Mouse (Mus musculus) embryonic facial prominence, embryonic 15.5 days (tissue): ENCODE results near the gene Elmo2. TPM values are rescaled to one million over a fixed set of nuclear protein-coding genes. Genes with fewer than 3 reads are reported as not detected.

ENCODE experiments used
- ATAC-seq: fragments of 200-750 bp; cut with Nextera tagmentation; 2 replicates; pipeline ENCODE4 v1.8.0; 2017; ENCODE audit warnings: low read depth, moderate TSS enrichment; ENCODE audit not compliant: insufficient number of reproducible peaks, low FRiP score, low TSS enrichment
- H3K27ac ChIP-seq: fragments of 300-500 bp; sonication (generic); replicated peaks from 2 replicates; pipeline ENCODE4 v1.5.1; 2015; ENCODE audit warnings: mild to moderate bottlenecking, inconsistent platforms
- H3K27me3 ChIP-seq: fragments of 300-500 bp; sonication (generic); 2 replicates; pipeline ENCODE4 v1.6.1; 2015; ENCODE audit warnings: inconsistent platforms
- H3K36me3 ChIP-seq: fragments of 300-500 bp; sonication (generic); 2 replicates; pipeline ENCODE4 v1.6.1; 2015; ENCODE audit warnings: mild to moderate bottlenecking, inconsistent platforms
- H3K4me1 ChIP-seq: fragments of 300-500 bp; sonication (generic); 2 replicates; pipeline ENCODE4 v1.6.1; 2015; ENCODE audit warnings: inconsistent platforms
- H3K4me2 ChIP-seq: fragments of 300-500 bp; sonication (generic); replicated peaks from 2 replicates; pipeline ENCODE4 v1.6.1; 2015; ENCODE audit warnings: mild to moderate bottlenecking, inconsistent platforms
- H3K4me3 ChIP-seq: fragments of 300-500 bp; sonication (generic); replicated peaks from 2 replicates; pipeline ENCODE4 v1.5.1; 2015; ENCODE audit warnings: mild to moderate bottlenecking, inconsistent platforms
- H3K9ac ChIP-seq: fragments of 300-500 bp; sonication (generic); 2 replicates; pipeline ENCODE4 v1.6.1; 2015; ENCODE audit warnings: inconsistent platforms
- H3K9me3 ChIP-seq: fragments of 300-500 bp; sonication (generic); replicated peaks from 2 replicates; pipeline ENCODE4 v1.6.1; 2016; ENCODE audit warnings: inconsistent platforms
- WGBS: fragments of 180-500 bp; shearing (Covaris S2); methylation state at CpG from one replicate; pipeline ENCODE4 v1.1.7; 2015; 5-methylcytosine and 5-hydroxymethylcytosine counted together
- polyA plus RNA-seq: library from polyadenylated mRNA; unstranded; fragments of >200 nt; fragmentation: Nextera tagmentation; extraction: Ambion mirVana; gene quantifications from 2 replicates; pipeline ENCODE4 v1.2.1, GENCODE M21; 2015

The Elmo2 gene
- polyA plus RNA-seq, 1 experiment from 2014 or later = 91.3 TPM

- no peak overlapping the region for H3K4me2 ChIP-seq
- H3K4me3 ChIP-seq = no peak overlapping the region
- H3K9ac ChIP-seq = no peak overlapping the region
- H3K9me3 ChIP-seq = no peaks in the 10 kb centered on the region
- WGBS = 9% methylated on average over 10 of the region's 10 CpGs
- no peaks in the 10 kb centered on the region for H3K36me3 ChIP-seq
- no peak for ATAC-seq
- H3K27me3 ChIP-seq = peaks cover 39% of the 10 kb centered on the region
- H3K27ac ChIP-seq = no peak overlapping the region
- no peaks in the 10 kb centered on the region for H3K4me1 ChIP-seq
These were observed 72.4 kb downstream of the Elmo2 start for GRCm38 (mm10) chr2:165253867-165254266.

- no peak for ATAC-seq
- H3K27me3 ChIP-seq = peaks cover 39% of the 10 kb centered on the region
These were observed 73.0 kb downstream of the Elmo2 start for GRCm38 (mm10) chr2:165253269-165253668.

GRCm38 (mm10) chr2:165252801-165253200 is 73.5 kb downstream of the Elmo2 start:
- no peaks in the 10 kb centered on the region for H3K4me1 ChIP-seq
- H3K27me3 ChIP-seq = peaks cover 40% of the 10 kb centered on the region
- no peaks in the 10 kb centered on the region for H3K9me3 ChIP-seq
- H3K9ac ChIP-seq = no peak overlapping the region
- H3K36me3 ChIP-seq = no peaks in the 10 kb centered on the region
- no peak overlapping the region for H3K4me3 ChIP-seq
- no peak overlapping the region for H3K4me2 ChIP-seq
- H3K27ac ChIP-seq = no peak overlapping the region
- ATAC-seq = no peak
- 55% methylated on average over 9 of the region's 9 CpGs for WGBS

More at GRCm38 (mm10) chr2:165253269-165253668, 73.0 kb downstream of the Elmo2 start:
- Histone ChIP-seq H3K36me3 (no peaks in the 10 kb centered on the region), H3K27ac (no peak overlapping the region), H3K9me3 (no peaks in the 10 kb centered on the region), H3K4me2 (no peak overlapping the region), H3K4me1 (no peaks in the 10 kb centered on the region), H3K9ac (no peak overlapping the region), H3K4me3 (no peak overlapping the region)
- WGBS = 72% methylated on average over 8 of the region's 8 CpGs

GRCm38 (mm10) chr2:165252381-165252780 is 73.9 kb downstream of the Elmo2 start:
- H3K9me3 ChIP-seq = no peaks in the 10 kb centered on the region
- no peak for ATAC-seq
- H3K4me3 ChIP-seq = no peak overlapping the region
- peaks cover 44% of the 10 kb centered on the region for H3K27me3 ChIP-seq
- no peak overlapping the region for H3K4me2 ChIP-seq
- no peaks in the 10 kb centered on the region for H3K4me1 ChIP-seq
- H3K9ac ChIP-seq = no peak overlapping the region
- H3K27ac ChIP-seq = no peak overlapping the region
- H3K36me3 ChIP-seq = no peaks in the 10 kb centered on the region
- WGBS = 72% methylated on average over 8 of the region's 8 CpGs

- Histone ChIP-seq H3K9me3 (no peaks in the 10 kb centered on the region), H3K4me2 (no peak overlapping the region), H3K9ac (no peak overlapping the region), H3K27me3 (peaks cover 50% of the 10 kb centered on the region), H3K36me3 (no peaks in the 10 kb centered on the region), H3K4me1 (no peaks in the 10 kb centered on the region), H3K4me3 (no peak overlapping the region), H3K27ac (no peak overlapping the region)
- ATAC-seq = no peak
- WGBS = 44% methylated on average over 1 of the region's 1 CpGs
These were observed 75.4 kb downstream of the Elmo2 start for GRCm38 (mm10) chr2:165250903-165251302.

- no peak overlapping the region for H3K4me3 ChIP-seq
- no peak for ATAC-seq
- H3K27ac ChIP-seq = no peak overlapping the region
- no peaks in the 10 kb centered on the region for H3K36me3 ChIP-seq
- H3K9ac ChIP-seq = no peak overlapping the region
- no peaks in the 10 kb centered on the region for H3K9me3 ChIP-seq
- H3K27me3 ChIP-seq = peaks cover 54% of the 10 kb centered on the region
- WGBS = 13% methylated on average over 3 of the region's 3 CpGs
- no peaks in the 10 kb centered on the region for H3K4me1 ChIP-seq
- H3K4me2 ChIP-seq = no peak overlapping the region
These were observed 77.3 kb downstream of the Elmo2 start for GRCm38 (mm10) chr2:165248967-165249366.

- no peaks in the 10 kb centered on the region for H3K9me3 ChIP-seq
- H3K4me3 ChIP-seq = no peak overlapping the region
- WGBS = 15% methylated on average over 11 of the region's 11 CpGs
- H3K36me3 ChIP-seq = no peaks in the 10 kb centered on the region
- no peak overlapping the region for H3K9ac ChIP-seq
- peaks cover 7% of the 10 kb centered on the region; the same call in 1 of the 2 replicates for H3K4me1 ChIP-seq
- H3K27me3 ChIP-seq = peaks cover 62% of the 10 kb centered on the region
- H3K4me2 ChIP-seq = no peak overlapping the region
- no peak overlapping the region for H3K27ac ChIP-seq
- ATAC-seq = no peak
These were observed 79.9 kb downstream of the Elmo2 start for GRCm38 (mm10) chr2:165246349-165246748.

GRCm38 (mm10) chr2:165243122-165243720 is 83.1 kb downstream of the Elmo2 start:
- H3K27ac ChIP-seq = no peak overlapping the region
- 2% methylated on average over 11 of the region's 11 CpGs for WGBS
- no peak overlapping the region for H3K9ac ChIP-seq
- H3K4me1 ChIP-seq = peaks cover 7% of the 10 kb centered on the region; the same call in 1 of the 2 replicates
- H3K27me3 ChIP-seq = peaks cover 93% of the 10 kb centered on the region
- no peak for ATAC-seq
- H3K9me3 ChIP-seq = no peaks in the 10 kb centered on the region
- H3K36me3 ChIP-seq = no peaks in the 10 kb centered on the region
- no peak overlapping the region for H3K4me2 ChIP-seq
- H3K4me3 ChIP-seq = no peak overlapping the region

GRCm38 (mm10) chr2:165242575-165242974 is 83.7 kb downstream of the Elmo2 start:
- WGBS = under 1% methylated on average over 13 of the region's 13 CpGs
- H3K4me2 ChIP-seq = no peak overlapping the region
- H3K4me3 ChIP-seq = no peak overlapping the region
- H3K9ac ChIP-seq = no peak overlapping the region
- no peak for ATAC-seq
- H3K27me3 ChIP-seq = peaks cover 96% of the 10 kb centered on the region
- H3K27ac ChIP-seq = no peak overlapping the region
- H3K4me1 ChIP-seq = peaks cover 7% of the 10 kb centered on the region; the same call in 1 of the 2 replicates
- no peaks in the 10 kb centered on the region for H3K36me3 ChIP-seq
- H3K9me3 ChIP-seq = no peaks in the 10 kb centered on the region

- no peaks in the 10 kb centered on the region for H3K9me3 ChIP-seq
- no peak overlapping the region for H3K4me3 ChIP-seq
- H3K4me1 ChIP-seq = peaks cover 7% of the 10 kb centered on the region; the same call in 1 of the 2 replicates
- WGBS = 54% methylated on average over 7 of the region's 7 CpGs
- H3K9ac ChIP-seq = no peak overlapping the region
- H3K27ac ChIP-seq = no peak overlapping the region
- H3K36me3 ChIP-seq = no peaks in the 10 kb centered on the region
- H3K4me2 ChIP-seq = no peak overlapping the region
- H3K27me3 ChIP-seq = peaks cover 95% of the 10 kb centered on the region
- no peak for ATAC-seq
These were observed 84.5 kb downstream of the Elmo2 start for GRCm38 (mm10) chr2:165241786-165242185.

- peaks cover 98% of the 10 kb centered on the region for H3K27me3 ChIP-seq
- 27% methylated on average over 8 of the region's 8 CpGs for WGBS
- ATAC-seq = no peak
These were observed 85.9 kb downstream of the Elmo2 start for GRCm38 (mm10) chr2:165240371-165240770.

GRCm38 (mm10) chr2:165239533-165240144 is 86.6 kb downstream of the Elmo2 start:
- H3K9me3 ChIP-seq = no peaks in the 10 kb centered on the region
- no peak for ATAC-seq
- H3K4me3 ChIP-seq = no peak overlapping the region
- H3K27ac ChIP-seq = no peak overlapping the region
- H3K4me2 ChIP-seq = no peak overlapping the region
- H3K27me3 ChIP-seq = peaks cover 98% of the 10 kb centered on the region
- H3K4me1 ChIP-seq = peaks cover 13% of the 10 kb centered on the region
- H3K9ac ChIP-seq = no peak overlapping the region
- 9% methylated on average over 15 of the region's 15 CpGs for WGBS
- H3K36me3 ChIP-seq = no peaks in the 10 kb centered on the region

More at GRCm38 (mm10) chr2:165240371-165240770, 85.9 kb downstream of the Elmo2 start:
- Histone ChIP-seq H3K36me3 (no peaks in the 10 kb centered on the region), H3K9me3 (no peaks in the 10 kb centered on the region), H3K4me3 (no peak overlapping the region), H3K4me2 (no peak overlapping the region), H3K27ac (no peak overlapping the region), H3K4me1 (peaks cover 7% of the 10 kb centered on the region; the same call in 1 of the 2 replicates), H3K9ac (no peak overlapping the region)
